Mouse (Mus musculus) megakaryocyte, embryonic 14.5 days (primary cell): ENCODE measurements around the gene Mgat4e.

ENCODE experiments used
- FLI1 ChIP-seq: IDR thresholded peaks from 2 replicates; pipeline ENCODE4 v1.6.1; 2012; ENCODE audit warnings: low read length, inconsistent platforms, mixed read lengths
- GATA1 ChIP-seq: IDR thresholded peaks from 3 replicates; pipeline ENCODE4 v1.6.1; 2012; ENCODE audit warnings: mixed read lengths, low read length, inconsistent platforms, borderline replicate concordance

DNA sequence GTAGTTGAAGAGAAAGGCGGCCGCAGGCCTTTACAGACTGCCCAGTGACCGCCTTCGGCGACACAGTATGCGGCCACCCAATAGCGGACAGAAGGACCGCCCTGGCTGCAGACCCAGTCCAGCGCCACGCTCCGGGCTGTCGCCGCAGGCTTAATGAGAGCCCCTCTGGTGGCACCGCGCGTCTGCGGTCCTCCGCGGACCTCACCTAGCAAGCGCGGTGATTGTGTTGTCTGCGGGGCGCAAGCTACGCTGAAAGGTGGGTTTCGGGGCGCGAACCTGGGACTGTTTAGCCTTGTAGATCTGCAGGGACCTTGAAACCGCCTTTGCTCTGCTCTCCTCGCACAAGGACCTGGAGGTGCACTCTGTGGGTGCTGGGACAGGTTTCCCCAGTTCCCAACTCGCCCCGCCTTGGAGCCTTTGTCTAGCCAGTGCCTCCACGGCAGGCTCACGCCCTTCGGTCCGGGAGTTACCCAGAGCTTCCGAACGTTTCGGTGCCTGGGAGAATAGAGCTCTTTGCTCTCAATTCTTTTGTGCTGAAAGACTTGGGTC, 36.1 kb downstream of the Mgat4e start:
- TF ChIP-seq GATA1 (no peak), FLI1 (no peak)
